Mouse (Mus musculus): ENCODE measurements around the gene 6820408C15Rik.

GRCm38 (mm10) chr2:152452101-152452781, 36.9 kb downstream of the 6820408C15Rik start:
- TF ChIP-seq TAL1 (IDR thresholded peaks at IDR 0.05; ENCODE audit: low read length) = no peak
- no peak for TF ChIP-seq GATA1 (IDR thresholded peaks at IDR 0.05; ENCODE audit: low read length)
